In genomic region chr10:75446501-75447083, GRCm38 (mm10) we compare ENCODE assay signal across 8 mouse cellular contexts. TPM values are rescaled to one million over a fixed set of nuclear protein-coding genes. Genes with fewer than 3 reads are reported as not detected.
A peak's percentile ranks its signal among the peaks of the same experiment; 100 is the strongest.
DNase-seq lines count a peak whose midpoint lies in the region; ATAC-seq and TF ChIP-seq lines count a peak whose summit lies in the region.

No protein-coding gene starts in this region.

- H3K36me3 ChIP-seq in heart, embryonic 10.5 days = no peaks in the 10 kb centered on the region
- H3K36me3 ChIP-seq in thymus, adult 2 months (ENCODE audit: control insufficient read depth, insufficient read depth, low read length) = no peaks in the 10 kb centered on the region
- H3K36me3 ChIP-seq in kidney, postnatal 0 days (ENCODE audit: insufficient read depth, low read length) = no peaks in the 10 kb centered on the region
- no peaks in the 10 kb centered on the region for H3K36me3 ChIP-seq in hindbrain, postnatal 0 days (ENCODE audit: insufficient read depth, low read length)

- ATAC-seq in kidney, postnatal 0 days (replicated peaks; ENCODE audit: low FRiP score, low read depth) = no peak; the same call in 1 of the 2 replicates
- ATAC-seq in hindbrain, postnatal 0 days = no peak

- no peak for DNase-seq in heart, embryonic 10.5 days (ENCODE audit: low spot score)
- no peak for DNase-seq in heart, adult 8-10 months (ENCODE audit: low spot score)
- peak; percentile 18 for DNase-seq in thymus, postnatal 25 days
- no peak for DNase-seq in thymus, adult 2 months
- peak; percentile 64 for DNase-seq in kidney, postnatal 0 days (ENCODE audit: low spot score)
- DNase-seq in layer of hippocampus, adult 9-11 months = no peak
- no peak for DNase-seq in gastrocnemius, adult 2 months
- DNase-seq in hindbrain, postnatal 0 days (ENCODE audit: low spot score) = no peak

- no peak for TF ChIP-seq POLR2A in thymus, adult 2 months (IDR thresholded peaks at IDR 0.05; ENCODE audit: control insufficient read depth, extremely low read depth, insufficient read depth, low read length, poor library complexity)

- H3K27ac ChIP-seq in heart, embryonic 10.5 days = 0 out of 2 replicates have a peak overlapping the region, but pooled peaks have one; percentile 19
- no peak overlapping the region for H3K27ac ChIP-seq in thymus, adult 2 months (ENCODE audit: control insufficient read depth, insufficient read depth, low read length)
- peak overlapping the region; percentile 55; the same call in 1 of the 2 replicates for H3K27ac ChIP-seq in kidney, postnatal 0 days
- H3K27ac ChIP-seq in gastrocnemius, adult 2 months = no peak overlapping the region
- no peak overlapping the region for H3K27ac ChIP-seq in hindbrain, postnatal 0 days

- TF ChIP-seq CTCF in thymus, adult 2 months (IDR thresholded peaks at IDR 0.05; ENCODE audit: borderline replicate concordance, control insufficient read depth, extremely low read depth, insufficient read depth, low read length, poor library complexity) = no peak
- no peak for TF ChIP-seq CTCF in kidney, postnatal 0 days (IDR thresholded peaks at IDR 0.05; ENCODE audit: low read depth)
- no peak for TF ChIP-seq CTCF in gastrocnemius, adult 2 months (IDR thresholded peaks at IDR 0.05)
- no peak for TF ChIP-seq CTCF in hindbrain, postnatal 0 days (IDR thresholded peaks at IDR 0.05; ENCODE audit: low read depth)

- H3K9me3 ChIP-seq in heart, embryonic 10.5 days = no peaks in the 10 kb centered on the region
- no peaks in the 10 kb centered on the region for H3K9me3 ChIP-seq in kidney, postnatal 0 days (replicated peaks; ENCODE audit: low read length)
- no peaks in the 10 kb centered on the region for H3K9me3 ChIP-seq in hindbrain, postnatal 0 days (ENCODE audit: low read length)

- 54% methylated on average over 13 of the region's 13 CpGs for WGBS in heart, embryonic 10.5 days
- WGBS in thymus, adult 2 months = 51% methylated on average over 13 of the region's 13 CpGs
- WGBS in kidney, postnatal 0 days = 63% methylated on average over 13 of the region's 13 CpGs
- 70% methylated on average over 13 of the region's 13 CpGs for WGBS in hindbrain, postnatal 0 days

- H3K4me3 ChIP-seq in heart, embryonic 10.5 days = no peak overlapping the region
- H3K4me3 ChIP-seq in thymus, adult 2 months (ENCODE audit: control insufficient read depth, insufficient read depth, low read length) = no peak overlapping the region
- H3K4me3 ChIP-seq in kidney, postnatal 0 days (replicated peaks; ENCODE audit: low read depth, low read length) = no peak overlapping the region
- no peak overlapping the region for H3K4me3 ChIP-seq in gastrocnemius, adult 2 months
- no peak overlapping the region for H3K4me3 ChIP-seq in hindbrain, postnatal 0 days (ENCODE audit: low read length)

- H3K4me2 ChIP-seq in kidney, postnatal 0 days (ENCODE audit: low read length) = no peak overlapping the region
- H3K4me2 ChIP-seq in hindbrain, postnatal 0 days (ENCODE audit: low read depth, low read length) = no peak overlapping the region

- intact Hi-C loops in gastrocnemius, adult 2 months (cut with DNase I) = no loop called here

- H3K4me1 ChIP-seq in heart, embryonic 10.5 days = peaks cover 87% of the 10 kb centered on the region
- H3K4me1 ChIP-seq in thymus, adult 2 months (replicated peaks; ENCODE audit: control insufficient read depth, insufficient read depth, low read length) = peaks cover 3% of the 10 kb centered on the region; the same call in 1 of the 2 replicates
- peaks cover 8% of the 10 kb centered on the region for H3K4me1 ChIP-seq in kidney, postnatal 0 days (replicated peaks; ENCODE audit: insufficient read depth, low read length)
- peaks cover 8% of the 10 kb centered on the region for H3K4me1 ChIP-seq in hindbrain, postnatal 0 days (ENCODE audit: insufficient read depth, low read length)

- H3K27me3 ChIP-seq in heart, embryonic 10.5 days (ENCODE audit: insufficient read depth, poor library complexity, severe bottlenecking) = no peaks in the 10 kb centered on the region
- no peaks in the 10 kb centered on the region for H3K27me3 ChIP-seq in thymus, adult 2 months (ENCODE audit: control insufficient read depth, insufficient read depth, low read length)
- no peaks in the 10 kb centered on the region for H3K27me3 ChIP-seq in kidney, postnatal 0 days (ENCODE audit: insufficient read depth, low read length)
- H3K27me3 ChIP-seq in hindbrain, postnatal 0 days (ENCODE audit: insufficient read depth, low read length) = no peaks in the 10 kb centered on the region

- H3K9ac ChIP-seq in kidney, postnatal 0 days (ENCODE audit: low read depth, low read length) = no peak overlapping the region
- no peak overlapping the region for H3K9ac ChIP-seq in hindbrain, postnatal 0 days (replicated peaks; ENCODE audit: low read length)

RNA-seq across cellular contexts. Expression of gene Upb1, which starts 45.7 kb away (rescaled TPM):
- 0.10 and 1.6 TPM in 2 replicates for polyA plus RNA-seq in heart, embryonic 10.5 days (2016; fragmentation: Nextera tagmentation; extraction: Ambion mirVana)
- total RNA-seq in heart, adult 8-10 months (2022) = 1 to 10 TPM in 1 of 4 experiments, under 1 TPM in 3; 0.53 to 1.0 (median 0.63) TPM
- 0.77 and 0.97 TPM in 2 replicates for polyA plus RNA-seq in thymus, adult 2 months (2012; rRNA removed)
- polyA plus RNA-seq in kidney, postnatal 0 days (2015; fragmentation: Nextera tagmentation; extraction: Ambion mirVana) = 11.9 and 13.1 TPM in 2 replicates
- not detected for total RNA-seq in gastrocnemius, adult 2 months (2021)
- total RNA-seq in hindbrain, postnatal 0 days (2014; rRNA removed) = 0.26 and 0.50 TPM in 2 replicates
- 0.71 and 1.4 TPM in 2 replicates for polyA plus RNA-seq in hindbrain, postnatal 0 days (2015; fragmentation: Nextera tagmentation; extraction: Ambion mirVana)

Comparison
In these comparisons a context has a peak if more than half of its experiments do, and no peak if none do; other contexts are left out.
1. DNase-seq: peak in thymus, postnatal 25 days (single experiment) and kidney, postnatal 0 days (single experiment); none in heart, embryonic 10.5 days (single experiment), heart, adult 8-10 months (single experiment), thymus, adult 2 months (single experiment), layer of hippocampus, adult 9-11 months (single experiment), gastrocnemius, adult 2 months (single experiment) and hindbrain, postnatal 0 days (single experiment).
2. H3K27ac ChIP-seq: peak in heart, embryonic 10.5 days (single experiment) and kidney, postnatal 0 days (single experiment); none in thymus, adult 2 months (single experiment), gastrocnemius, adult 2 months (single experiment) and hindbrain, postnatal 0 days (single experiment).